Mouse (Mus musculus) right cerebral cortex, adult 2 months (tissue): ENCODE data around the gene Cers5.
A peak's percentile ranks its signal among the peaks of the same experiment; 100 is the strongest.

ENCODE experiments used
- DNase-seq, 2 experiments: peaks; one replicate each; pipeline ENCODE4 v3.0.0; 2021 to 2022; ENCODE audit warnings: low spot score in 2 of 2

Cers5 gene

DNA sequence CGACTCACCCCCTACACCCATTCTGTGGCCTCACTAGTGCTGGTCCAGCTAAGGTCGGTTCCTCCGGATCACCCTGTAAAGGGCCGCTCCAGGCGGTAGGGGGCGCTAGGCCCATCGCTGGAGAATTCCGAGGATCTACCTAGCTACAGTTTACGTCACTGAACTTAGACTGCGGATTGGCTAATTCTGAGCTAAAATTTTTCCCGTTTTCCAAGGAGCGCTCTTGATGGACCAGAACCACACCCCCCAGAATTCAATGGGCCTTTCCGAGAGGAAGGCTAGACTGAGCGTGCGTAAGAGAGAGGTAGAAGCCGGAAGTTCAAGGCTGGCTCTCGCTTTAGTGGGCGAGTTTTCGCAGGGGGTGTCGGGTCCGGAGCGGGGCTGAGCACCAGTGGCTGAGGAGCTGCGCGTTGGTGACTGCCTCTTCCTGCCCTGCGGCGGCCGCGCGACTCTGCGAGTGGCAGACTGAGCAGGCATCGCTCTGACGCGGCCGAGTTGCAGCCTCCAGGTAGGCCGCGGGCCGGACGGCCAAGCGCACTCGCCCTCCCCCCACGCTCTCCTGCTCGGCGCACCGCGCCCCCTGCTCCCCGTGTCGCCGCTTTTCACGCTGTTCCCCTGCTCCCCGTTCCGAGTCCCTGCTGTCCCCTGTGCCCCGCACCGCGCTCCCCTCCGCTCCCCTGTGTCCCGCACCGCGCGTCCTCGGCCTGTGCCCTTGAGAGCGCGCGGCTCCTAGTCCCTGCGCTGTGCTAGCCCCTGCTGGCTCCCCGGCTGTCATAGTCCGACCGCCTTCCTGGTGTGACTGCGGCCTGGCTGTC, 47.1 kb downstream of the Cers5 start, which contains the start of gene Cox14:
Gene Cox14 (plus strand): TSS at position 278 of the 815 bp plus-strand sequence.
- peak; percentile 94 to 95 for DNase-seq

- DNase-seq = peak; percentile 62 to 74
These were observed 48.2 kb downstream of the Cers5 start for GRCm38 (mm10) chr15:99724292-99725021.

GRCm38 (mm10) chr15:99723515-99724291, 49.0 kb downstream of the Cers5 start:
- DNase-seq = peak; percentile 61 to 69

- DNase-seq = peak in 1 of 2 experiments; percentile 13
These were observed 49.6 kb downstream of the Cers5 start for GRCm38 (mm10) chr15:99723120-99723514.

DNA sequence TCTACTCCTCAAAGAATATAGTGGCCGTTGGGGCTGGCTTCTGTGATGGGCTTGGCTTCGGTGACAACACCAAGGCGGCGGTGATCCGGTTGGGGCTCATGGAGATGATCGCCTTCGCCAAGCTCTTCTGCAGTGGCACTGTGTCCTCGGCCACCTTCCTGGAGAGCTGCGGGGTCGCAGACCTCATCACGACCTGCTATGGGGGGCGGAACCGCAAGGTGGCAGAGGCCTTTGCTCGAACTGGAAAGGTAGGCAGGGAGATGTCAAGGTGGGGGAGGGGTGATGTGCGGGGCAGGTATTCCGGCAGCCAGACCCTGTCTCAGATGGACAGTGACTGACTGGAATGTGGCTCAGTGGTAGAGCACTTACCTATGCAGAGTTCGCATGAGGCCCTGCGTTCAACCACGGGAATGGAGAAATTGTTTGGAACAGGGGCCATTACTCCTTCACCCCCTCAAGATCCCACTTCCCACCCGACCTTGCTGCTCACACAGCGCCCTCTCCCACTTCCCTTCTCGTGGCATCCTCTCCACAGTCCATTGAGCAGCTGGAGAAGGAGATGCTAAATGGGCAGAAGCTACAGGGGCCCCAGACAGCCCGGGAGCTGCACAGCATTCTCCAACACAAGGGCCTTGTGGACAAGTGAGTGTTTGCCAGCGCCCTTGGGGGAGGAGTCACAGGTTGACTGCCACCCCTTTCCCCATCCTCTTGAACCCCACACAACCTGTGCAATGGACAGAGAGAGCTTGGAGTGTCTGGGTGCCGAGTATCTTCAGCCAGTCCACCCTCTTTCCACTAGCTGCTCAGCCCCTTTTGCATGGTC, 50.6 kb downstream of the Cers5 start:
- peak in 1 of 2 experiments; percentile 7 for DNase-seq

DNA sequence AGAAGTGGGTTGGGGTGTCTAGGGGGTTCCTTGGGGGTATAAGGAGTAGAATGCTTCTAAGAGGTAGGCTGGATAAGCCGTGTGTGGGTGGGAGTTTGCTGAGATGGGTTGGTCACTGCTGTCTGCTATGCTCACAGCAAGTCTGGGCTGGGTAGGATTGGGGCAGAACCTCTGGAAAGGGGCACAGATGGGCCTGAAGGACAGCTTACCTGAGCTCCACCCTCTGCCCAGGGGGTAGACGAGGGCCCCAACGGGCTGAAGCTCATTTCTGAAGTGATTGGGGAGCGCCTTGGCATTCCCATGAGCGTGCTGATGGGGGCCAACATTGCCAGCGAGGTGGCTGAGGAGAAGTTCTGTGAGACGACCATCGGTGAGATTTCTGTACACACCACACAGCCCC, 52.8 kb downstream of the Cers5 start:
- DNase-seq = peak in 1 of 2 experiments; percentile 10

- peak in 1 of 2 experiments; percentile 5 for DNase-seq
These were observed 54.1 kb downstream of the Cers5 start for GRCm38 (mm10) chr15:99718461-99719021.

- peak; percentile 66 to 68 for DNase-seq
These were observed 55.0 kb downstream of the Cers5 start, which contains the start of gene Gpd1 for GRCm38 (mm10) chr15:99717386-99718334. Gene Gpd1, plus strand, starts transcription at chr15:99717515.

- DNase-seq = peak; percentile 60 to 66
These were observed 55.9 kb downstream of the Cers5 start for GRCm38 (mm10) chr15:99716814-99717213.

DNA sequence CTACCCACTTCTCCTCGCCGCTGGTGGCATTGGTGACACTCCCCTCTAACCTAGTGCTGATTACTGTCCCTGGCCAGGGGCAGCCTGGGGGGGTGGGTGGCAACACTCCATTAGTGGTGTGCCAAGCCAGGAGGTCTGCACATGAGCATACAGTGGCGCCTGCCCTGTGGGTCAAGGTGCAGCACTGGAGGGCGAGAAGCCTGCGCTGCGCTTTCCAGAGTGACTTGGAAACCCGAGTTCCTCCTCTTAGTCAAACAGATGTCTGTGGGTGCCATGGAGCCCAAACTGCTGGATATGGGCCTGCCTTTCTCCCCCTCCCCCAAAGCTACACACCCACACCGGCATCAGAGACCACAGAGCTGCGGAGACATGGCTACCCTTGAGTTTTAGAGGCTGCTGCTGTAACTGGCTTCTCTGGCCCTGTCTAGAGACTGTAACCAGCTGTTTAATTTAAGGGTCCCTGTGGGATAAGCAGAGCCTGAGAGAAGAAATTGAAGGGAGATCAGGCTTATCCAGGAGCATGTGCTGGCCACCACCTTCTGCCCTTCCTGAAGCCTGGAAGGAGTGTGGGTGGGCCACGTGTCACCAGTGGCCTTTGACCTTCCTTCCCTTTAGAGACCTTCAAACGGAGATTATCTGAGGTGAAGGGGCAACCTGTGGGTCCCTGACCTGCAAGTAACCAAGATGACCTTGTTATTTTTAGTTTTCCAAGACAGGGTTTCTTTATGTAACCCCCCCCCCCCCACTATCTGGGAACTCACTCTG, 56.5 kb downstream of the Cers5 start:
- peak in 1 of 2 experiments; percentile 34 for DNase-seq

- peak; percentile 68 to 70 for DNase-seq
These were observed 57.3 kb downstream of the Cers5 start for GRCm38 (mm10) chr15:99715361-99715865.

GRCm38 (mm10) chr15:99714858-99715257, 57.8 kb downstream of the Cers5 start:
- DNase-seq = peak; percentile 91 to 95

- DNase-seq = peak in 1 of 2 experiments; percentile 11
These were observed 58.5 kb downstream of the Cers5 start for GRCm38 (mm10) chr15:99714206-99714605.

GRCm38 (mm10) chr15:99713569-99713968, 59.1 kb downstream of the Cers5 start:
- DNase-seq = no peak

- peak in 1 of 2 experiments; percentile 5 for DNase-seq
These were observed 59.8 kb downstream of the Cers5 start for GRCm38 (mm10) chr15:99712666-99713559.

- no peak for DNase-seq
These were observed 61.2 kb downstream of the Cers5 start for GRCm38 (mm10) chr15:99711491-99711890.
